Mouse (Mus musculus) lung, adult 2 months (tissue): ENCODE results near the gene Mff. TPM values are rescaled to one million over a fixed set of nuclear protein-coding genes. Genes with fewer than 3 reads are reported as not detected.

Experiments used
- DNase-seq: peaks from one replicate; pipeline ENCODE4 v3.0.0; 2022
- H3K4me1 ChIP-seq: fragments of 200-500 bp; 2 replicates; pipeline ENCODE4 v1.6.1; 2011; ENCODE audit warnings: low read length; ENCODE audit not compliant: control insufficient read depth, insufficient read depth
- H3K4me3 ChIP-seq: fragments of 200-500 bp; replicated peaks from 2 replicates; pipeline ENCODE3; 2011; ENCODE audit warnings: low read depth, mild to moderate bottlenecking, control low read depth, low read length; ENCODE audit errors: extremely low read depth
- CTCF ChIP-seq: fragments of 200-500 bp; IDR thresholded peaks from 2 replicates; pipeline ENCODE4 v1.5.1; 2011; ENCODE audit warnings: mild to moderate bottlenecking, low read length, control low read depth; ENCODE audit not compliant: insufficient read depth
- POLR2A ChIP-seq: fragments of 200-500 bp; IDR thresholded peaks from 2 replicates; pipeline ENCODE4 v1.6.1; 2011; ENCODE audit warnings: low read depth, mild to moderate bottlenecking, control low read depth, low read length, borderline replicate concordance; ENCODE audit errors: extremely low read depth
- WGBS: fragments of 180-500 bp; shearing (Covaris S2); methylation state at CpG from one replicate; pipeline ENCODE4 v1.1.7; 2018; 5-methylcytosine and 5-hydroxymethylcytosine counted together
- polyA plus RNA-seq: library from polyadenylated mRNA; depleted of rRNA; stranded (reverse); fragments of >200 nt; gene quantifications from 2 replicates; pipeline ENCODE4 v1.2.3, GENCODE M21; 2012; rRNA removed

Gene Mff
- polyA plus RNA-seq, 1 experiment, result 44.8 TPM

GRCm38 (mm10) chr1:82791105-82791504 lies 66.4 kb downstream of the Mff start:
- Histone ChIP-seq H3K4me3 (no peak overlapping the region), H3K4me1 (peaks cover 4% of the 10 kb centered on the region)
- no peak for DNase-seq
- WGBS, result 87% methylated on average over 11 of the region's 11 CpGs
- TF ChIP-seq CTCF, result no peak
- no peak for TF ChIP-seq POLR2A

GRCm38 (mm10) chr1:82792238-82792637 lies 67.5 kb downstream of the Mff start:
- Histone ChIP-seq H3K4me3 (no peak overlapping the region), H3K4me1 (peaks cover 7% of the 10 kb centered on the region)
- 95% methylated on average over 6 of the region's 6 CpGs for WGBS
- no peak for DNase-seq
- no peak for TF ChIP-seq CTCF

- DNase-seq, result no peak
- no peak overlapping the region for H3K4me3 ChIP-seq
- WGBS, result 80% methylated on average over 3 of the region's 3 CpGs
- H3K4me1 ChIP-seq, result peaks cover 6% of the 10 kb centered on the region
- TF ChIP-seq POLR2A (no peak), CTCF (no peak)
Measured at GRCm38 (mm10) chr1:82793110-82793509, 68.4 kb downstream of the Mff start.

- DNase-seq, result no peak
- H3K4me1 ChIP-seq, result peaks cover 11% of the 10 kb centered on the region
- WGBS, result 78% methylated on average over 4 of the region's 4 CpGs
- no peak overlapping the region for H3K4me3 ChIP-seq
- TF ChIP-seq POLR2A (no peak), CTCF (no peak)
Measured at GRCm38 (mm10) chr1:82793986-82794385, 69.3 kb downstream of the Mff start.

- no peak for DNase-seq
- TF ChIP-seq POLR2A (no peak), CTCF (no peak)
- whole genome bisulfite sequencing, result 64% methylated on average over 2 of the region's 2 CpGs
Measured at GRCm38 (mm10) chr1:82795211-82795610, 70.5 kb downstream of the Mff start.

GRCm38 (mm10) chr1:82795702-82796443 lies 71.2 kb downstream of the Mff start:
- no peak for DNase-seq
- Histone ChIP-seq H3K4me3 (no peak overlapping the region), H3K4me1 (peaks cover 11% of the 10 kb centered on the region)
- TF ChIP-seq CTCF, result no peak
- TF ChIP-seq POLR2A, result no peak
- 33% methylated on average over 18 of the region's 18 CpGs for WGBS

More at GRCm38 (mm10) chr1:82795211-82795610, 70.5 kb downstream of the Mff start:
- H3K4me1 ChIP-seq, result peaks cover 11% of the 10 kb centered on the region
- H3K4me3 ChIP-seq, result no peak overlapping the region

- 87% methylated on average over 4 of the region's 4 CpGs for WGBS
- TF ChIP-seq CTCF, result no peak
- no peak for DNase-seq
- Histone ChIP-seq H3K4me3 (no peak overlapping the region), H3K4me1 (peaks cover 11% of the 10 kb centered on the region)
Measured at GRCm38 (mm10) chr1:82797088-82797487, 72.4 kb downstream of the Mff start.

- Histone ChIP-seq H3K4me3 (no peak overlapping the region), H3K4me1 (peaks cover 11% of the 10 kb centered on the region)
- 31% methylated on average over 5 of the region's 5 CpGs for WGBS
- DNase-seq, result no peak
- no peak for TF ChIP-seq CTCF
Measured at GRCm38 (mm10) chr1:82798304-82798703, 73.6 kb downstream of the Mff start.

DNA sequence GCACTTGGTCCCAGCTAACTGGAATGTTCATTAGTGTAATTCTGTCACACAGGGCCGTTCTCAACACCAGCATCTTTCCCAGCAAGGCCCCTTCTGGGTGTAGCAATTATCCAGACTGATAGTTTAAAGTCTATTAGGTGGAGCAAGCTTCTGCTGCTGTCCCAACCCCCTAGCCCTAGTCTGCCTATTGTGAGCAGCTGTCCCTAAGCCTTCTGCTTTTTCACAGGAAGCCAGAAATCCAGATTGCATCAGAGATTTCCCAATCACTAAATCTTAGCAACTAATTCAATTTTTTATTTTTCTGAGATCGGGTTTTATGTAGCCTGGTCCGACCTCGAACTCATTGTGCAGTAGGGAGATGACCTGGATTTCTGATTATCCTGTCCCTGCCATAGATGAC lies 74.2 kb downstream of the Mff start:
- no peak overlapping the region for H3K4me3 ChIP-seq
- TF ChIP-seq POLR2A, result no peak
- TF ChIP-seq CTCF, result no peak
- peaks cover 11% of the 10 kb centered on the region for H3K4me1 ChIP-seq
- DNase-seq, result no peak
- 56% methylated on average over 4 of the region's 4 CpGs for WGBS

DNA sequence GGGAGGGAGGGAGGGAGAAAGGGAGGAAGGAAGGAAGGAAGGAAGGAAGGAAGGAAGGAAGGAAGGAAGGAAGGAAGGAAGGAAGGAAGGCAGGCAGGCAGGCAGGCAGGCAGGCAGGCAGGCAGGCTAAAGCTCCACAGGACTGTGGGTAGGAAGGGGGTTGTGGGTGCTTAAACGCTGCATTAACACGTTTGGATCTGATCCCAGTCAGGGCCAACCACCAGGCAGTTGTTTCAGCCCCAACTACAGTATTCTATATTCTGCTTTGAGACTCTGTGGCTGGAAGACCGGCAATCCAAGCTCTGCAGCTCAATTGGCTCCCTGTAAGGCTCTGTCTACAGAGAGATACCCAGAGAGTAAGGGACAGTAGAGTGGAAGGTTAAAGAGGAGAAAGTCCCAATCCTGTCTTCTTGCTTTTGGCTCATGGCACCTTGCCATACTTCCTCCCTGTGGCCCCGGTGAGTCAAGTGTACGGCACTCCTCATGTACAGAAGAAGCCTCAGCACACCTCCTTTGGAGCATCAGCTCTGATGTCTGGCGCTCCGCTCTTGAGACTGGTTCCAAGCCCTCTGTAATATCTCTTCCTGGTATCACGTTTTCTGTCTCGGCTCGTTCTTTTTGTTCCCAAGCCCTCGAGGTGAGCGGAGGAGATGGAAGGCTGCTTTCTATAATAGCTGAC lies 76.6 kb downstream of the Mff start:
- WGBS, result 75% methylated on average over 12 of the region's 12 CpGs
- DNase-seq, result no peak
- Histone ChIP-seq H3K4me3 (no peak overlapping the region), H3K4me1 (peaks cover 8% of the 10 kb centered on the region)
- TF ChIP-seq CTCF (no peak), POLR2A (no peak)

Other genes starting within 250 kb of the Mff start
- gene Col4a4, start 138.0 kb upstream of the Mff start, polyA plus RNA-seq, result 19.2 and 26.5 TPM in 2 replicates
- 43.6 and 64.6 TPM in 2 replicates for gene Col4a3, start 138.0 kb upstream of the Mff start, polyA plus RNA-seq
- gene Tm4sf20, start 43.6 kb downstream of the Mff start, polyA plus RNA-seq, result 0.36 TPM in 1 of 2 replicates, not detected in the other
- gene Gm47791, start 46.4 kb downstream of the Mff start, polyA plus RNA-seq, result not detected in 2 replicates
- gene Agfg1, start 114.6 kb downstream of the Mff start, polyA plus RNA-seq, result 51.1 and 70.6 TPM in 2 replicates
- 1.5 and 1.6 TPM in 2 replicates for gene A030005L19Rik, start 188.4 kb downstream of the Mff start, polyA plus RNA-seq
- 0.15 TPM in 1 of 2 replicates, not detected in the other for gene A030014E15Rik, start 200.0 kb downstream of the Mff start, polyA plus RNA-seq
- not detected in 2 replicates for gene Gm6217, start 206.5 kb downstream of the Mff start, polyA plus RNA-seq
- not detected in 2 replicates for gene A030003K21Rik, start 218.5 kb downstream of the Mff start, polyA plus RNA-seq
- not detected in 2 replicates for gene Gm7544, start 231.1 kb downstream of the Mff start, polyA plus RNA-seq
- gene Gm47955, start 235.4 kb downstream of the Mff start, polyA plus RNA-seq, result not detected in 2 replicates